Mouse (Mus musculus) gonadal fat pad, adult 2 months (tissue): ENCODE data around the gene Gorab. TPM values are rescaled to one million over a fixed set of nuclear protein-coding genes. Genes with fewer than 3 reads are reported as not detected.

Source experiments
- DNase-seq: peaks from one replicate; pipeline ENCODE4 v3.0.0-alpha.2; 2012; ENCODE audit warnings: low read depth
- polyA plus RNA-seq: library from polyadenylated mRNA; depleted of rRNA; stranded (reverse); fragments of >200 nt; gene quantifications from 2 replicates; pipeline ENCODE4 v1.2.3, GENCODE M21; 2012; rRNA removed

The Gorab gene
- polyA plus RNA-seq, result 4.3 and 5.8 TPM in 2 replicates

DNA sequence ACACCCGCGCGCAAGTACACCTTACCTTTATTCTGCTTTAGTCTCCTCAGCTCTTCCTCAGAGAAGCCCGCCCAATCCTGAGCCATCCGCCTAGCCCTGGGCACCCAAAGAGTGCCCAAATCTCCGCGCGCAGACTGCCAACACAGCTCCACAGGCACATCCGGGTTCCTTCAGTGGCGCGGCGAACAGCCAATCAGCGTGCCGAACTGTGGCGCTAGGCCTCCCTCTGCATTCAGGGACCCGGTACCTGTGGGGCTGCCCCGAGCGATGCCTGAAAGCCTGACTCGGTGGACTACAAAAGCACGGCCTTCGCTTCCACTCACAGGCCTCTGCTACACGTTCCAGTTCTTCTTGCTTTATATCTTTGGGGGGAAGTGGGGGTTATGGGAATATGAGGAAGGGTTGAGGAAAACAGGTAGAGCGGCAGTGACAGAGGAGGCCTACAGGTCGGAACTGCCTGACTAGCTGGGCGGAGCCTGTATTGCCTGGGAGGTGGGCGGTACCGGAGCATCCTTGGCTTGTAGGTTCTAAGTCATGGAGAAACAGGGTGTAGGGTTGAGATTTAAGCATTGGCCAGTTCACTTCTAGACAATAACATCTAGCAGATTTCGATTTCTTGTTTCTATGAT lies at the start of gene Gorab:
TSS of gene Gorab (minus strand) at position 172 of the 629 bp plus-strand sequence.
- DNase-seq, result peak; percentile 63

DNA sequence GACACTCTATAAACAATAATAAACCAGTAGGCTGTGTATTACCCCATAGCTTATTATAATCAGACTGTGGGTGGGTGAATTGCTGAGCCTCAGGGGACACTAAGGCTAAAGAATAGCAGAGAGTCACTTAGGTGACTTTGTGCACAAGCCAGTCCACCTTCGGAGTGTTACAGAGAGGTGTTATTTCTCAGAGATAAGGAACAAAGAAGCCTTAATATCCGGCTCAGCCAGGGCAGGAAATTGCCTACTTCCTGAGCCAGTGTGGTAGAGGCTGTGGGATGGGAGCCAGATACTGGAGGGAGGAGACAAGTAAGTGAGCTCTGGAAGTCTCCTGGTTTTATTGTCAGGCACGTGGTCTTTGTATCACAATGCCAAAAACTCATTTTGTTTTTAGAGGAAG lies 40.4 kb upstream of the Gorab start:
- DNase-seq, result peak; percentile 28

DNA sequence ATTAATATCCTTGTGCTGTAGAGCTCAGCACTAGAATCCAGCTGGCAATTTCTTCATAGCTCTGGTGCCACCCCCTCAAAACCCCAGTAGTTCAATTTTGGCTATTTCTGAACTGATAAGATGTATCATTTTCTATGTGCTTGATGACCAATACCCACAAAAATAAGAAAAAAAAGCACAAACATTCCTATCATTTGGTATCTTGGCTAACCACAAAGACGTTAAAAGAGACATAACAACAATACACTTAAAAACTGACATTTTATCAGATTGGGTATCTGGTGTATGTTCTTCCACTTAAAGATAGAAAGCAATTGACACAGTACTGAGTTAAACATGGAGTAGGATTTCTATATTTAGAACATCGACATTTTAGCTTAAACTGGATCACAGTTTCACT lies 35.5 kb upstream of the Gorab start:
- no peak for DNase-seq

DNA sequence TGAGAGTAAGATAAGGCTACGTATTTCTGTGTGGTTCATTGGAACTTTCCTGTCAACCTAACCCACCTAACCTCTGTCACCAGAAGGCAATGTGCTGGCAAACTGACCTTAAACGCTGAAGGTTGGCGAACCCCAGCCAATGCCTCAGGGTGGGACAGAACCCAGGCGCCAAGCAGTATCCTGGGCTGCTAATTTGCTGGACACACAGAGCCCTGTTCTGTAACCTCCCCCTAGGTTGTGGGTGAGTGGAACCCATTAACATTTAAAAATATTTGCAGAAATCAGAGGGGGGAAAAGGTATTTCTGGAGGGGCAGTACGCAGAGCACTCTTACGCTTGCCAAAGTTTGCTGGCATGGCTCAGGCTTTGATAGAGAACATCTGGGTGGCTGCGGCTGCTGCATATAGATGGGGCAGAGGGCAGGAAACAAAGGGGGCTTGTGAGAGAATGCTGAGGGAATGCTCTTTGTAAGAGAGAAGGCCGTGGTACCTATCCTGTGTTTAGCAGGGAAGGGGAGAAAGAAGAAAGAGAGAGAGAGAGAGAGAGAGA lies 20.1 kb upstream of the Gorab start:
- no peak for DNase-seq

DNA sequence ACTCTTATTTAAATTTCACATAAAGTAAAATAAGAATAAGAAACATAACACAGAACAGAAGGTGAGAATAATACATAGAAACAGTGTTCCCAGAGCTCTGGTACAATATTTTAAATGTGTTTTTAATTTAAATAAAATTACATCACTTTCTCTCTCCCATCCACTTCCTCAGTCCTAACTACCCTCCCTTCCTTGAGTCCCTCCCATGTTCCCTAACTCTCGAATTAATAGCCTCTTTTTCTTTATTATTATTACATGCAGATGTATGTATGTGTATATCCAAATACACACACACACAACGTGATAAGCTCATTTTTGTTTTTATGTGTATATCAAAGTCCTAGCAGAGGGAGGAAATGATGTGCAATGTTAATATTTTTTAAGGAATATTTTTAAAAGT lies 13.7 kb upstream of the Gorab start:
- DNase-seq, result no peak

DNA sequence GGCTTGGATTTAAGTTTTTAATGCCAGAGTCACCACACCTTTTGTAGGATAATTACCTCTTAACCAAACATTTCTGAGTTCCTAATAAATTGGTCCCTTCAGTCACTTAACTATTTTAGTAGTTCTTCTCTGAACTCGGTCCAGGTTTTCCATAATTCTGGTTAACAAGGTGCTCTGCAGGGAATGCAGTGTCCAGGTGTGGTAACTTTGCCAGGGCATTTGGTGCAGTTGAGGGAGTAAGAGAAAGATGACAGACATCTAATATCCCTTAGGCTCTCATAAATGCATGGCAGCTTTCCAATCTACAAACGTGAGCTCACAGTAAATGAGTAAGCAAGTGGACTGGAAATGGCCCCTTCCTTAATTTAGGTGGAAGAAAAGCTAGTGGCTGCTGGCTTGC lies 10.7 kb upstream of the Gorab start:
- DNase-seq, result no peak

DNA sequence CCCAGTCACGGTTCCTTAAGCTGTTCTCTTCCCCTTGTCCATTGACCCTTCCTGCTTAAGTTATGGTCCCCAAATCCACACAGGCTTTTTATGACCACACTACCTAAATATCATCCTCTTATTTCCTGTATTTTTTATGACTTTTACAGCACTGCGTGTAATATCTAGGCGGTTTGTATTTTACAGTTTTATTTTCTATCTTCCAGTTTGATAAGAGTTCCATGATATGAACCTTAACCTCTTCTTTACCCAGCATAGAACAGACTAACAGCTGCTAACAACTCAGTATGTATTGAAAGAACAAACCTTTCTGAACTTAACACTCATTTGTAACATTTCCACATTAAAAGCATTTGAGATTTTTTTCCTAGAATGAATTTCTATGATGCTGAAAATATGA lies 2.7 kb upstream of the Gorab start:
- DNase-seq, result no peak

DNA sequence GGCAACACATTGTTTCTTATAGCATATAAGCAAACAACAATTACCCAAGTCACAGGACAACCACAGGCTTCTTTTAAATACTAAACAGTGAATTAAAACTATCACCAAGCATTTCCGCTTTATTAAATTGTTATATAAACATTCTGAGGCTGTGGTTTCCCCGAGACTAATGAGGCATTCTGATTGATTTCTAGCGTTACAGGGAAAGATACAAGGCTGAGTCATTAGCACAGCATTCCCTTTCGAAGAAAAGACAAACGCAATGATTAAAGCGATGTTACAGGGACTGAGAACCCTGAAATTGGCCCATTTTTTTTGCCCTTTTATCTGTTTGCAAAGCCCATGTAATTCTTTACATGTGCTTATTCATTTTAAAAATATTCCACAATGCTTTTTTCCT lies 12.1 kb downstream of the Gorab start:
- DNase-seq, result no peak

DNA sequence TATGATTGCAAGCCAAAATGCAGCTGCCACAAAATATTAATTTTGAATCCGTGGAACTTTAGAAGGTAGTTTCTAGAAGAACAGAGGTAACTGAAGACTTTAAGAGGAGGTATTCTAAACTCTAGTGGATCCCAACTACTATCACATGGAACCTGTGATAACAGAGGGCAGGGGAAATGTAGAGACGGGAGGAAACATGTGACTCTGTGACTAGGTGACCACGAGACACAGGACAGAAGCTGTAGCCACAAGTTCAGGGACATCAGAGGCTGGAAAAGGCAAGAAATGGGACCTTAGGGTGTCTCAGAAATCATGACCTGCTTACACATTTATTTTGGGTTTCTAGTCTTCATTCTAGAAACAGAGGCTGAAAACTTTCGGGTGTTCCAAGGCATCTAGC lies 13.4 kb downstream of the Gorab start:
- no peak for DNase-seq

DNA sequence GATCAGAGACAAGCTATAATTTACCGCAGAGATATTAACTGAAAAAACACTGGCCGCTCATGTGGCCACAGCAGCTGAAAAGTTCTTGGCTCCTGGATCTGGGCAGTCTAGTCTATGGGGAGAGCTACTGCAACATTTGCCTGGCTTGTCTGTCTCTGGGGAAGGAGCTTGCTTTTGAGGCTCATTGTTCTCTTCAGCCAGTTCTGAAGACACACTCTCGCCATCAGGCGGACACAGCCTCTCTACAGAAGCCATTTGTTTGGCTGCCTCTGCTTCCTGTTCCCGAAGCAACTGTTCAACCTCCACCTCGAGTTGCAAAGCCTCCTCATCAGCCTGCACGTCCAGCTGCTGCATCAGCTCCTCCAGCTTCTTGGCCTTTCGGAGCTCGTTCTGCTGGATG lies 17.3 kb downstream of the Gorab start:
- DNase-seq, result no peak

DNA sequence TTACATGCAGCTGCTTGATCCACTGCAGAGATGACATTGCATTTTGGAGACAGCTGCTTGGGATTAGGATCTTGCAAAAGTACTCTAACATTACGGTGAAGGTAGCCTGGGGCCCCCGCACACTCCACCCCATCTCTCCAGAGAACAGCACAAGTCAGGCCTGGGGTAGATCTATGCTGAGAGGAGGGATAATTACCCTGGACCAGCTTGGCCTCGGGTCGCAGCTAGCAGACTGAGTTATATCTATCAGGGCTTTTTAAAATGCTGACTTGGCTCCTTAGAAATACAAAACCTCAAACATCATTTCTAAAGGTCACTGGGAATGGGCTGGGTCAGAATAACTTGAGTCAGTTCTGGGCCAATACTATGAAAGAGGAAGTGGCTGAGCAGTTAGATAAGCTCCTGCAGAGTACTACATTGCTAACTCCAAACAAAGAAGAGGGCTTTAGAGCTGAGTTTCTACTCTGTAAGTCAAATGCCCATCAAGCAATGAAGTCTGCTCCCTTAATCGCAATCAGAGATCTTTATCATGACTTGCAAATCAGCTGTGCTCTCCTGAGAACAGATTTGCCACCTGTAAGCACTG lies 19.9 kb downstream of the Gorab start:
- no peak for DNase-seq

DNA sequence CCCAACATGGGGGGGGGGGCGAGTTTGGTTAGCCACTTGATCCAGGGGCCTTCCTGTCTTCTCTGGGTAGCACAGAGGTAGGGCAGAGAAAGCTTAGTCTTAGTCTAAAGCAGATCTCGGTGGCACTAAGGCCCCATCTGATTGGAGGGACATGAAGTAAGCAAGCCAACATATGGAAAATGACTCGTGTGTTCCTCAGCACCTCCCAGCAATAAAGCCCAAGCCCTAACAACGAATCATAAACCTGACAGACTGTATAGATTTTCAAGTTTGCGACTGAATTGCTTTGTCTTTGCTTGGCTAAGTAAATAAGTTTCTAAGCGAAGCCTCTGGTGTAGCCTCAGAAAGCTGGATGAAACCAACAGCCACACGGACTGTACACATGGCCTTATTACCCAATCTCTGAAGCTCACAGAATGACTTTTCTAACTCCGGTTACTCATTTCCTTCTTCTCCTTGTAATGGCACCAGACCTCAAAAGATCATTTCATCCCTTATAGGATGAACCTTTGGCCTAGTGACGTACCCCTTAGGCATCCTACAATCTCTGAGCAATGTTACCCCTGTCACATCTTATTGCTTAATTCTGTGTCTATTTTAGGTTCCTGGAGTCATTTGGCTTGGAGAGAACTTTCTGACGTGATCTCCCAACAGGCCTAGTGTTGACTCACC lies 21.3 kb downstream of the Gorab start:
- DNase-seq, result no peak

DNA sequence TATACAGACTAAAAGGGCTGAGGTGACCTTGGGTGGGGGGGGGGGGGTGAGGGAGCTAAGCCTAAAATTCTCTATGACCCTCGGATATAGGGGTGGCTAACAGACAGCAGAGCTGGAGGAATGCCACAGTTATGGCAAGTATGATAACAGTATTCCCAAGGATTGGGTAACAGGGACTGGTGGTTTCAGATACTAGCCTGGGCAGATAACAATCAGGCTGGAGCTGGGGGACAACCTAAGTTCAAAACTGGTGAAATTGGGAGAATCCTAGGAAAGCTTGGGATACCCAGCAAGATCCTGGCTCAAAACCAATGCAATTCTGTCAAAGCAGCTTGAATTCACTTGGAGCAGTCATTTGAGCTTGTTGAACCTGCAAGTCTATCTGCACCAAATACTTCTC lies 22.9 kb downstream of the Gorab start:
- DNase-seq, result no peak

DNA sequence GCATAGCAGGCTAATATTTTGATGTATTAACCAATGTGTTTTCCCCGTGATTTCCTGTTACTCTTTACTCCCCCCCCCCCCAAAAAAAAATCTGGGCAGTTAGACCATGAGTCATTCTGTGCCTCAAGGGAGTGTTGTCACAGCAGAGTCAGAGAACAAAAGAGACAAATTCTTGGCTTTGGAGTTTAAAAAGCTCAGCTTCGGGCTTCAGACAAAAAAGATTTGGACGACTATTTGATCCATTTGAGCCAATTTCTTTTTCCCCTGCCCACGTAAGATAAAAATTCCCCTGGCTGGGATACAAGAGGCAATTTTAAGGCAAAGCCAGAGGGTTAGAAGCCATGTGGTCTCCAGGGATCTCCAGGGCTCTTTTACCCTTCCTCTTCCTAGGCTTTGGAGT lies 23.4 kb downstream of the Gorab start:
- no peak for DNase-seq

DNA sequence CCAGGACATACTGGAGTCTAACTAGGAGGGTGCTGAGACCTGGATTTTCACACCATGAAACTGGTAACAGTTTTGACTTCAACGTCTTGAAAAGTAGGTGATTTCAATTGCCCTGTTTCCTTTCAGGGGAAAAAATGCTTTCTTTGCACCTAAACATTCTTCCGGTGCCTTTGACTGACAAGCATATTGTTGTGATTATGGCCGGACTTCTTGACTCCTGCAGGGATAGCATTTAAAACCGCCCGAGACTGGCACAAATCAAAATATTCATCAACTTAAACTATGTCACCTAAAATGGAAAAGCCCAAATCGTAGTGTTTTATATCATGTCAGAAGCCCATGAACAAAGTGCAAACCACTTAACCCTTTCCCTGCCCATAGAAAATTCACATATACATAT lies 25.5 kb downstream of the Gorab start:
- no peak for DNase-seq

DNA sequence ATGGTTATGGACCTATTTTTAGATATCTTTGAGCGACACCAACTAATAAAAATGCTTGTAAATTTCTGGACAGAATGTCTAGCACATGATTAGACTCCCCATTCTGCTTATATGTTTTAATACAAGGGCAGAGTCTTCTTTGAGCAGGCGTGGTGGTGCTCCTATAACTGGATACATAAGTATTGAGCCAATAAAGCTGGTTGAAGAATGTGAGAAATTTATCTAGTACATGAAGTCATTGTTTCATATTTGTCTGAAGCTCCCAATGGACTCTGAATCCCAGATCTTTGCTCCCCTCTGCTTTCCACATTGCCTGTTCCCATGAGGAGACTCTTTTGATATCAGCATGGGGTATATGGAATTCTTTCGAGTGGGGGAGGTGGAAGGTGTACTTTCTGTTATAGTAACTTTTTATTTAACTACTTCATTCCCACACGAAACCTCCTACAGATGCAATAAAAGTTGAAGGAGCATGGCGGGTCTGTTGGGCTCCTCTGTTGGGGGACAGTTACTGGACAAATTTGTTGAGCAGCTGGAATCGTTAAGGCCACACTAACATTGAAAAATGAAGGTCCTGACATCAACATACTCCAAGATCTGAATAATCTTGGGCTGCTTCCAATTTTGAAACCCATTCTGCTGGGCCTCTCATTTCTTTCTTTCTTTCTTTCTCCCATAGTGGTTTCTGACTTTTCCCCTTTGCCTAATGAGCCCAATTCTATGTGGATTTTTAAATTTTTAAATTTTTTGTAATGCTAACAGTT lies 26.5 kb downstream of the Gorab start:
- DNase-seq, result no peak

DNA sequence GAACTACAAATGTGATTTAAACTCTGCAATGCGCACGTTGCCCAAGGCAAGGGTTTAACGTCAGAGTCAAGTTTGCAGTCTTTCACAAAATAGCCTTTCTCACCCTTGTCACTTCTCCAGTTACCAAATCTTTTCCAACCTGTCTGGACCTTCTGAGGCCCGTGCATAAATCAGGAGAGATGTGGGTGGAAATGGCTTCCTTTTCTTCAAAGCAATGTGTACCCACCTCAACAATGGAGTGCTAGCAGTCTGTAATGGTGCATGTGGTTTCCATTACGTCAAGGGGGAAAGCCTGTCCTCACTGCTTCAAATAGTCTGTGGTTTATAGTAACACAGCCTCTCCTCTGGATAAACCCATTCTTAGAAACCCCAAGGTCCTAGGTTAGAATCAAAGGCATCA lies 29.0 kb downstream of the Gorab start:
- no peak for DNase-seq

DNA sequence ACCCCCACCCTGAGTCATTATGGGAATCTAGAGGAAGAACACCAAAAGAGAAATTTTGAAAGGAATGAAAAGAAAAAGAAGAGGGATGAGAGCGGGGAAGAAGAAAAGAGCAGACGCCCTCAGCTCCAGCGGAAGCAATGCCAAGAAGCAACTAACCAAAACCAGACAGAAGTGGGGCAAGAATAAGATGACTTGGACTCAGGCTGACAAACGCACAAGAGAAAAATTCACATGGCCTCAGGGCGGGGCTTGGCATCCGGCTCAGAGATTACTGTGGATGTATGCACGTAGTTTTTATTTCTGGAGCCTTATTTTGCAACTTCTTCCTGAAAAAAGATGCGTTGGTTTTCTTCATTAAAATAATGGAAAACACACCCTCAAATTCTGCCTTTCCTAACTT lies 41.3 kb downstream of the Gorab start:
- no peak for DNase-seq

DNA sequence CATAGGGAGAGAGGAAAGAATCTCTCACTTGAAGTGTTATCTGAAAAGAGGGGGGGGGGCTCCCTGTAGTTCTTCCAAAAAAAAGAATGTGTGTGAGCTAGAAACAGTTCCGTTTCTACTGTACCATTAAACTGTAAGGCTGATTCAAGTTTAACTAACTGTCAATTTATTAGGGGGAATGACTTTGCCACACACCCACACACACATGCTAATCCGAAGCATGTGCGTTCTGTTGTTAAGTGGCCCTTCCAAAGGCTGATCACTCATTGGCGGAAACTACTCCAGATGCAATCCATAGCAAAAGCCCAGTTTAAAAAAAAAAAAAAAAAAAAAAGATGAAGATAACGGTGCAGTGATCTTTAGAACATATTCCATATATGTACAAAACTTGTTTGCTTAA lies 42.1 kb downstream of the Gorab start:
- no peak for DNase-seq

DNA sequence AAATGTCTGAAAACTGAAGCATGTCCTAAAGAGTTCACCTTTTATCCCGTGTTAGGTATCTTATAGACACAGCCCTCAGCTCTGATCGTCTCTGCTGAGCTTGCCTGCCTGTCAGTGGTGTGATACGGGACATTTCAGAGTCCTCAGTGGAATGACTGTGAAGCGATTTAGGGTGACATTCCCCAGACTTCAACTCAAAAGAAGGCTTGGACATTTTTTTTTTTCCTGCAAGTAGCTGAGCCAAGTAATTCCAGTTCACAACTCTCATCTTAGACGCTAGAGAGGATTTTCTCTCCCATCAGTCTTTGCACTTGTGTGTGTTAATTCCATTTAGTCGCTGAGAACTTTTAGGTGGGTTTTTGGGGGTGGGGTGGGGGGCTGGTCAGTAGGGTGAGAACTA lies 42.7 kb downstream of the Gorab start:
- no peak for DNase-seq

DNA sequence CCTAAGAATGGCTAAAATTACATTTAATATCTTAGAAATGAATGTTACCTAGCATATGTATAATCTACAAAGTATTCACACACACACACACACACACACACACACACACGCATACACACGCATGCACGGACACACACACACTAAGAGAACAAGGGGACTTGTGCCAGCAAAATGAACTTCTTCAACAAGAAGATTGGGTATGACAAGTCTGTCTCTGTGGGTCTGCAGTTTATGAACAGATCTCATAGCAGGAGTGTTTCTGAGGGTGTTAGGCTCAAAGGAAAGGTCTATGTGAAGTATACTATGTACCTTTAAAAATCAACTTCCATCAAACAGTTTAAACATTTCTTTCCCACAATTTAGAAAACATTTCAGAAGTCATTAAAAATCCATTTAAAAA lies 43.9 kb downstream of the Gorab start:
- DNase-seq, result no peak

DNA sequence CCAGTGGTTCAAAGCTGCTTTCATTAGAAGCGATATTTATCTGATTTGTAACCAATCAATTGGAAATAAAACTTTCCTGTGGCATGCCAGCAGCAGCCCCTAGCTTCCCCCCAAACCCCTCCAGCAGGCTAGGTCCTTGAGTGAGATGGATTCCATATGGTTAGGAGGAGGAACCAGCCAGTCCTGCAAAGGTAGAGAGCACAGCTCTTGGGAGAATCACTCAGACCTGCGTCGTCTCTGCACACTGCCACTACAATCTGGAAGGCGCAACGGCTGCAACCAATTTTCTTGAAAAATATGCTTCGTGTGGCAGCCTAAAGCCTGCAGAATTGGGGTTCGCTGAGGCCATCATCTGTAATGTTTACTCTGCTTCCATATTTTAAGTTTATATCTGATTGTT lies 45.3 kb downstream of the Gorab start:
- DNase-seq, result no peak

DNA sequence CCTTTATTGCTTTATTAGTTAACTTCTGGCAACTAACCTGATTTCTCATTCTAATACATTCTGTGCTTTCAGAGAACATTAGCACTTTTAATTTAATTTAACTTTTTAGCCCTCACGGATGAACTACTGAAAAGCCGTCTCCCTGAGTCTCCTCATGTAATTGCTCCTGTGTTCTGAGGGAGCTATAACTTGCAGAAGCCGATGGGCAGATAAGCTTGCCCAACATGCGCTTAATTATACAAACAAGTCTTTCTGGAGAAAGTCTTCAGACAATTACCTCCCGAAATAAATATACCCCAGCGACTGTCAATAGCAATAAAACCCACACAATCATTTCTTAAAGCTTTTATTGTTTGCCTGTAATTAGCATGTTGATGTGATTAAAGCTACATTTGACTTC lies 45.7 kb downstream of the Gorab start:
- DNase-seq, result no peak
